18 mouse cellular contexts compared by ENCODE assay signal in the genomic region with DNA sequence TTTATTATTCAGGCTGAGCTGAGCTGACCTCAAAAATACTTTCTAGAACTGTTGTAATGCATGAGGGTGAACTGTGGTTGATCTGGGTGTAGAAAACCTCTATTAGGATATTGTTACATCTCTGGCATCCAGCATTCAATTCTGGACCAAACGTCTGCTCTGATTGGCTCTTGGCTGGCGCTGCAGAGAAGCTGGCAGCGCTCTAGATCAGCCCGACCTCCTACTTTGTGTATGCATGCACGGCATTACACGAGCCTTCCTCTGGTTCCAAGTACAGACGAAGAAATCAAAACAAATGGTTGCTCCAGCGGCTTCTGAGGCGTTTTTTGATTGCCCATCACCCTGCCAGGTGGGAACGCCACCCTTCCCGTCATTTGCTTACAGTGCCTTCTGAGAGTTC.
DNase-seq lines count a peak whose midpoint lies in the region; ATAC-seq and TF ChIP-seq lines count a peak whose summit lies in the region.
"Had no signal": no experiment of that assay in that cellular context is flagged by ENCODE, and none has a peak within 500 bp of the region (broad histone marks: within the 10 kb centered on the region; RNA-seq: fewer than 3 reads in every experiment).

No protein-coding gene starts in this region.

- WGBS in heart, embryonic 12.5 days: 80% methylated on average over 11 of the region's 11 CpGs

- H3K9ac ChIP-seq in heart, embryonic 12.5 days: no peak overlapping the region
- H3K9ac ChIP-seq: hindbrain, embryonic 15.5 days; lung, embryonic 15.5 days had no signal

- no peaks in the 10 kb centered on the region for H3K9me3 ChIP-seq in heart, embryonic 12.5 days (replicated peaks)
- H3K9me3 ChIP-seq: hindbrain, embryonic 15.5 days; lung, embryonic 15.5 days; midbrain, embryonic 10.5 days had no signal

- H3K27me3 ChIP-seq in heart, embryonic 12.5 days (replicated peaks): no peaks in the 10 kb centered on the region
- H3K27me3 ChIP-seq: hindbrain, embryonic 15.5 days; lung, embryonic 15.5 days had no signal

- no peaks in the 10 kb centered on the region for H3K4me1 ChIP-seq in heart, embryonic 12.5 days (replicated peaks)
- H3K4me1 ChIP-seq: lung, embryonic 15.5 days had no signal

- H3K27ac ChIP-seq in heart, embryonic 12.5 days (ENCODE audit: poor library complexity, severe bottlenecking): no peak overlapping the region
- H3K27ac ChIP-seq in layer of hippocampus, adult 2 months: peak overlapping the region; percentile 50
- H3K27ac ChIP-seq: hindbrain, embryonic 15.5 days; lung, embryonic 15.5 days; midbrain, embryonic 10.5 days had no signal

- no peak overlapping the region for H3K4me2 ChIP-seq in heart, embryonic 12.5 days
- H3K4me2 ChIP-seq: hindbrain, embryonic 15.5 days; lung, embryonic 15.5 days had no signal

- no peaks in the 10 kb centered on the region for H3K36me3 ChIP-seq in heart, embryonic 12.5 days
- H3K36me3 ChIP-seq: lung, embryonic 15.5 days; midbrain, embryonic 10.5 days had no signal

- H3K4me3 ChIP-seq in heart, embryonic 12.5 days: no peak overlapping the region
- H3K4me3 ChIP-seq in layer of hippocampus, adult 2 months: no peak overlapping the region; the same call in 1 of the 2 replicates
- H3K4me3 ChIP-seq: heart, adult 2 months; hindbrain, embryonic 15.5 days; lung, embryonic 15.5 days; midbrain, embryonic 10.5 days had no signal

- no peak for DNase-seq in cerebellum, postnatal 4 days (ENCODE audit: low spot score in 2 of 2)
- peak; percentile 83 for DNase-seq in heart, adult 11 months
- DNase-seq in lung, postnatal 36 days: peak; percentile 1
- no peak for DNase-seq in lung, adult 18-20 months
- peak; percentile 58 to 72 for DNase-seq in layer of hippocampus, adult 2 months (ENCODE audit: low spot score in 2 of 2)
- DNase-seq in frontal cortex, postnatal 10 days (ENCODE audit: low spot score in 2 of 2): no peak
- DNase-seq: adrenal gland, postnatal 14 days; heart, postnatal 10 days; kidney, adult 18-20 months; kidney, postnatal 25 days; liver; thymus, postnatal 25 days had no signal

- ATAC-seq in cerebellum, adult (ENCODE audit: insufficient number of reproducible peaks, low FRiP score, low TSS enrichment): 0 out of 2 replicates have a peak, but pooled peaks have one; percentile 33
- ATAC-seq in heart, embryonic 12.5 days (ENCODE audit: insufficient number of reproducible peaks, low FRiP score): no peak

- TF ChIP-seq CTCF in layer of hippocampus, adult 2 months (conservative IDR thresholded peaks at IDR 0.05): no peak

Comparison
In these comparisons a context has a peak if more than half of its experiments do, and no peak if none do; other contexts are left out.
1. DNase-seq: peak in heart, adult 11 months (single experiment), lung, postnatal 36 days (single experiment) and layer of hippocampus, adult 2 months (2 of 2); none in cerebellum, postnatal 4 days (0 of 2), lung, adult 18-20 months (0 of 2) and frontal cortex, postnatal 10 days (0 of 2).